Mouse (Mus musculus): ENCODE results near the gene Irx5. TPM values are rescaled to one million over a fixed set of nuclear protein-coding genes. Genes with fewer than 3 reads are reported as not detected.

Irx5 gene
- polyA plus RNA-seq, 1 experiment = 0.53 TPM

DNA sequence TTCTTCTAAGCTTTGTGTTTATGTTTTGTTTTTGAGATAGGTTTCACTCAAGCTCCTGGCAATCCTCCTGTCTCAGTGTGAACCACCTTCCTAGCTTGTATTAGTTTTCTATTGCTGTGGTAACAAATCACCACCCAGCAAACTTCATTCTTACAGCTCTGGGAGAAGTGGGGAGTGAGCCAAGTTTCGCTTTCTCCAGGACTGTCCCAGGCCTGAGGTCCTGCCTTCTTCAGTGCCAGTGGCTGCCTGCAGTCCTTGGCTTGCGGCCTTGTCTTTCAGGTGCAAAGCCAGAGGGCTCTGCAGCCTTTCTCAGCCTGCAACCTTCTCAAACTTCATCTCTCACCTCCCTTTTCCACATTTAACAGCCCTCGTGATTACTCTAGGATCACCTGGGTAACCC lies 25.6 kb upstream of the Irx5 start:
- H3K4me1 ChIP-seq (replicated peaks; ENCODE audit: control insufficient read depth, insufficient read depth, low read length) = peaks cover 8% of the 10 kb centered on the region
- no peaks in the 10 kb centered on the region for H3K27me3 ChIP-seq (ENCODE audit: control insufficient read depth, insufficient read depth, low read length)
- 90% methylated on average over 3 of the region's 3 CpGs for WGBS
- H3K27ac ChIP-seq (ENCODE audit: control insufficient read depth, insufficient read depth, low read length) = no peak overlapping the region
- no peaks in the 10 kb centered on the region for H3K36me3 ChIP-seq (ENCODE audit: control insufficient read depth, insufficient read depth, low read length)
- no peak overlapping the region for H3K4me3 ChIP-seq (ENCODE audit: control insufficient read depth, insufficient read depth, low read length)
- DNase-seq = no peak
- TF ChIP-seq CTCF (IDR thresholded peaks at IDR 0.05; ENCODE audit: borderline replicate concordance, control insufficient read depth, extremely low read depth, insufficient read depth, low read length, poor library complexity) (no peak), POLR2A (IDR thresholded peaks at IDR 0.05; ENCODE audit: control insufficient read depth, extremely low read depth, insufficient read depth, low read length, poor library complexity) (no peak)

DNA sequence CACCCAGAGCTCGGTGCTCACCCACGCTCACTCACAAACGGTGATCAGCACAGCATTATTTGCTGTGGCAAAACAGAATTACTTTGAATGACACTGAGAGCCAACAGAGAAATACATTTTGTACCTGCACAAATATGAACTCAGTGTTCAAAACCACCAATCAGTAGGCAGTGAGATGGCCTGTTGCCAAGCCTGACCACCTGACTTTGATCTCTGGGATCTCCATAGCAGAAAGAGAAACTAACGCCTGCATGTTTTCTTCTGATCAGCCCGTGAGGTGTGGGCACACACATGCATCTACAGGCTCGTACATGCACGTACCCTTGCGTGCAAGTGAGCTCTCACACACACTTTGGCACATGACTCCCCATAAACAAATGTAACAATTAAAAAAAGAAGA lies 24.0 kb upstream of the Irx5 start:
- H3K27ac ChIP-seq (ENCODE audit: control insufficient read depth, insufficient read depth, low read length) = no peak overlapping the region
- 65% methylated on average over 8 of the region's 8 CpGs for WGBS
- no peak for DNase-seq
- no peak overlapping the region for H3K4me3 ChIP-seq (ENCODE audit: control insufficient read depth, insufficient read depth, low read length)
- H3K27me3 ChIP-seq (ENCODE audit: control insufficient read depth, insufficient read depth, low read length) = no peaks in the 10 kb centered on the region
- no peak for TF ChIP-seq POLR2A (IDR thresholded peaks at IDR 0.05; ENCODE audit: control insufficient read depth, extremely low read depth, insufficient read depth, low read length, poor library complexity)
- TF ChIP-seq CTCF (IDR thresholded peaks at IDR 0.05; ENCODE audit: borderline replicate concordance, control insufficient read depth, extremely low read depth, insufficient read depth, low read length, poor library complexity) = no peak
- H3K36me3 ChIP-seq (ENCODE audit: control insufficient read depth, insufficient read depth, low read length) = no peaks in the 10 kb centered on the region
- H3K4me1 ChIP-seq (replicated peaks; ENCODE audit: control insufficient read depth, insufficient read depth, low read length) = peaks cover 8% of the 10 kb centered on the region

DNA sequence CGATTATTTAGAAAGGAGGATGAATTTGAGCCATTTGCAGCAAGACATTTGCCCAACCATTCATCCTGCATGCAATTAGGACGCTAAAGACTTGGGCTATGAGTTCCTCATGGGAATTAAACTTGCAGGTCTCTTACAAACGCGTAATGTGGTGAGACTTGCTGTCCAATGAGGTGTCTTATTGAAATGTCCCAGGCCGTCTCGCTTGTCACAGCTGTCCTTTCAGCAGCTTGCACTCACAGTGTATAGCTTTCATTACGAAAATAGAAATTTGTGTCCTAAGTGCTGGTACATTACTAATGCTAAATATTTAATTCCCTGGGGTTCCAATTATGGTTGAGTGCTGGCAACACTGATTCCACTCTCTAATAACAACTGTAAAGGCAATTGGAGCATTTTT lies 22.3 kb upstream of the Irx5 start:
- WGBS = 96% methylated on average over 7 of the region's 7 CpGs
- no peak for DNase-seq
- Histone ChIP-seq H3K27ac (ENCODE audit: control insufficient read depth, insufficient read depth, low read length) (no peak overlapping the region), H3K4me1 (replicated peaks; ENCODE audit: control insufficient read depth, insufficient read depth, low read length) (peaks cover 1% of the 10 kb centered on the region), H3K4me3 (ENCODE audit: control insufficient read depth, insufficient read depth, low read length) (no peak overlapping the region), H3K36me3 (ENCODE audit: control insufficient read depth, insufficient read depth, low read length) (no peaks in the 10 kb centered on the region), H3K27me3 (ENCODE audit: control insufficient read depth, insufficient read depth, low read length) (no peaks in the 10 kb centered on the region)
- no peak for TF ChIP-seq CTCF (IDR thresholded peaks at IDR 0.05; ENCODE audit: borderline replicate concordance, control insufficient read depth, extremely low read depth, insufficient read depth, low read length, poor library complexity)
- TF ChIP-seq POLR2A (IDR thresholded peaks at IDR 0.05; ENCODE audit: control insufficient read depth, extremely low read depth, insufficient read depth, low read length, poor library complexity) = no peak

DNA sequence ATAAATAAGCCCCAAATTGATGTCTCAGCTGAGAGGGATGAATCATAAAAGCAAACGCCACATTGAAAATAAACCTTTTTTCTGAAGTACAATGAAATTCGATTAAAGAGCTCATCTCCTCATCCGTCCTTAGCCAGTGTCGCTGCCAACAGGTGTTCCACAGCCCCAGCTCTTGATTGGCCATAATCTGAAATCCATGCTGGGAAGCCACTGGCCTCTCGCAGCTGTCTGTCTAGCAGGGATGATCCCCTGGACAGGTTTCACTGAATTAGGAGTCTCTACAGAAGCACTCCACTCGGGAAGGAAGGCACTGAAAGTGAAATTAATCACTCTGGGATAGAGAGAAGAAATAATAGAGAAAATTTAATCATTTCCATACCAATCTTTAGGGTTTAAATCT lies 21.4 kb upstream of the Irx5 start:
- 89% methylated on average over 6 of the region's 6 CpGs for WGBS
- Histone ChIP-seq H3K4me1 (replicated peaks; ENCODE audit: control insufficient read depth, insufficient read depth, low read length) (no peaks in the 10 kb centered on the region), H3K4me3 (ENCODE audit: control insufficient read depth, insufficient read depth, low read length) (no peak overlapping the region), H3K27ac (ENCODE audit: control insufficient read depth, insufficient read depth, low read length) (no peak overlapping the region), H3K36me3 (ENCODE audit: control insufficient read depth, insufficient read depth, low read length) (no peaks in the 10 kb centered on the region), H3K27me3 (ENCODE audit: control insufficient read depth, insufficient read depth, low read length) (no peaks in the 10 kb centered on the region)
- TF ChIP-seq CTCF (IDR thresholded peaks at IDR 0.05; ENCODE audit: borderline replicate concordance, control insufficient read depth, extremely low read depth, insufficient read depth, low read length, poor library complexity) (no peak), POLR2A (IDR thresholded peaks at IDR 0.05; ENCODE audit: control insufficient read depth, extremely low read depth, insufficient read depth, low read length, poor library complexity) (no peak)
- no peak for DNase-seq

DNA sequence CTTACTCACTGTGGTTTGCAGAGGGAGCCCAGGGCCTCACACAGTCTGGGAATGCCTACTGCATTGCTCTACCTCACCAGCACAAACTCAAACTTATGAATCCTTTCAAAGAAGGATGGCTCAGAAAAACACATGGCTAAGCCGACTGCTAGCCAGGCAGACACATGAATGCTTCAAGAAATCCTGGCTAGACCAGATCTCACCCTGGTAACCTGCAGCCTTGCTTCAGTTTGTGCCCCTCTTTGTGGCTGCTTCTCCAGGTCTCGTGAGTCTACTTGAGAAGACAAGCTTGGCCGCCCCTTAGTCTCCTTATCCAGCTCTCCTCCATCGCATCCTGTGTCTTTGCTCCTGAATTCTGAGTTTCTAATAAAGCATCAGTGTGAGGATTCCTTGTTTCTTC lies 13.9 kb upstream of the Irx5 start:
- H3K4me3 ChIP-seq (ENCODE audit: control insufficient read depth, insufficient read depth, low read length) = no peak overlapping the region
- no peak for DNase-seq
- H3K4me1 ChIP-seq (replicated peaks; ENCODE audit: control insufficient read depth, insufficient read depth, low read length) = no peaks in the 10 kb centered on the region
- TF ChIP-seq POLR2A (IDR thresholded peaks at IDR 0.05; ENCODE audit: control insufficient read depth, extremely low read depth, insufficient read depth, low read length, poor library complexity) (no peak), CTCF (IDR thresholded peaks at IDR 0.05; ENCODE audit: borderline replicate concordance, control insufficient read depth, extremely low read depth, insufficient read depth, low read length, poor library complexity) (no peak)
- H3K27me3 ChIP-seq (ENCODE audit: control insufficient read depth, insufficient read depth, low read length) = no peaks in the 10 kb centered on the region
- WGBS = 95% methylated on average over 4 of the region's 4 CpGs
- H3K27ac ChIP-seq (ENCODE audit: control insufficient read depth, insufficient read depth, low read length) = no peak overlapping the region
- H3K36me3 ChIP-seq (ENCODE audit: control insufficient read depth, insufficient read depth, low read length) = no peaks in the 10 kb centered on the region

DNA sequence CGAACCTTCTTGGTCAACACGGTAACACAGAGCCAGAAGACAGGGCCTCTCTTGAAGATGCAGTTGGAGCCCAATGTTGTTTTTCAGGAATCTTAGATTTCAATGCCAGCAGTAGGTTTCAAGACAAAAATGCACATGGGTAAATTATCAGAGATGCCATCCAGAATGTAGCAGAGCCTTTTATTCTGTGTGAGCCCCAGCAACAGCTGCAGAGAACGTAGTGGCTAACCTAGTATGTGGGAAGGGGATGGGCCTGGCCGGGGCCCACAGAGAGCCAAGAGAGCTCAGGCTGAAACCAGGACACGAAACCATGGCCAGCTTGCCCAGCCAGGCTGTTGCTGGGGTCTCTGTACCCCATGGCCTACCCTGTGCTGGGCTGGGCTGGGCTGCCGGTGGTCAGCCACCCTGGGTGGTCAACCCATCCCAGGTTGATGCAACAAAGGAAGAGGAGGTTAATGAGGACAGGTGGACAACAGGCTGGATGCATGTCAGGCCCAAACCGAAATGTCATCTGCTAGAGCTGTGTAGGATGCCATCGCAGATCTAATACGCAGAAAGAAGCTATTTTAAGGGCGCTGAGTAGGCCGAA lies 7.4 kb upstream of the Irx5 start:
- no peak for DNase-seq
- H3K27ac ChIP-seq (ENCODE audit: control insufficient read depth, insufficient read depth, low read length) = no peak overlapping the region
- peaks cover under 1% of the 10 kb centered on the region; the same call in 1 of the 2 replicates for H3K27me3 ChIP-seq (ENCODE audit: control insufficient read depth, insufficient read depth, low read length)
- WGBS = 98% methylated on average over 11 of the region's 11 CpGs
- H3K4me3 ChIP-seq (ENCODE audit: control insufficient read depth, insufficient read depth, low read length) = no peak overlapping the region
- TF ChIP-seq POLR2A (IDR thresholded peaks at IDR 0.05; ENCODE audit: control insufficient read depth, extremely low read depth, insufficient read depth, low read length, poor library complexity) (no peak), CTCF (IDR thresholded peaks at IDR 0.05; ENCODE audit: borderline replicate concordance, control insufficient read depth, extremely low read depth, insufficient read depth, low read length, poor library complexity) (no peak)
- H3K36me3 ChIP-seq (ENCODE audit: control insufficient read depth, insufficient read depth, low read length) = no peaks in the 10 kb centered on the region
- no peaks in the 10 kb centered on the region for H3K4me1 ChIP-seq (replicated peaks; ENCODE audit: control insufficient read depth, insufficient read depth, low read length)

DNA sequence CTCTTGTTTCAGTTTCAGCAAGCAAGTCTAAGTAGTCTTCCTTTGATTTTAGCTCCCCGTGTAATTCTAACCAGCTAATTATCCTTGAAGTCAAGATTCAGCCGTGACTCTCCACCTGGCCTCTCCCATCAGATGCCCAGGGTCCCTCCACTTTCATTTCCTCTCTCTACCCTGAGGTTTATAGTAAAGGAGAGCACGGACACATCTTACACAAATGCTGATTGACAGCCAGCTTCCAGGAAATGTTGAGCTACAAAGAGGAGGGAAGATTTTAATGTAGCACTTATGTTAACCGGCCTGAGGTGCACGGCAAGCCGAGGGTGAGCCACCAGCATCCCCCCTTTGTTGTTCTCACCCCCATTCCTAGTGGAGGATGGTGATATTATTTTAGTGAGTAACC lies 4.0 kb upstream of the Irx5 start:
- 59% methylated on average over 6 of the region's 6 CpGs for WGBS
- no peaks in the 10 kb centered on the region for H3K36me3 ChIP-seq (ENCODE audit: control insufficient read depth, insufficient read depth, low read length)
- H3K27me3 ChIP-seq (ENCODE audit: control insufficient read depth, insufficient read depth, low read length) = peaks cover 15% of the 10 kb centered on the region
- no peak overlapping the region for H3K4me3 ChIP-seq (ENCODE audit: control insufficient read depth, insufficient read depth, low read length)
- no peak for TF ChIP-seq POLR2A (IDR thresholded peaks at IDR 0.05; ENCODE audit: control insufficient read depth, extremely low read depth, insufficient read depth, low read length, poor library complexity)
- no peak for TF ChIP-seq CTCF (IDR thresholded peaks at IDR 0.05; ENCODE audit: borderline replicate concordance, control insufficient read depth, extremely low read depth, insufficient read depth, low read length, poor library complexity)
- H3K27ac ChIP-seq (ENCODE audit: control insufficient read depth, insufficient read depth, low read length) = no peak overlapping the region
- H3K4me1 ChIP-seq (replicated peaks; ENCODE audit: control insufficient read depth, insufficient read depth, low read length) = peaks cover 9% of the 10 kb centered on the region; the same call in 1 of the 2 replicates
- DNase-seq = no peak

Measured in thymus, adult 2 months (tissue).